Mouse (Mus musculus): ENCODE results near the gene Rbm18.

Gene Rbm18

DNA sequence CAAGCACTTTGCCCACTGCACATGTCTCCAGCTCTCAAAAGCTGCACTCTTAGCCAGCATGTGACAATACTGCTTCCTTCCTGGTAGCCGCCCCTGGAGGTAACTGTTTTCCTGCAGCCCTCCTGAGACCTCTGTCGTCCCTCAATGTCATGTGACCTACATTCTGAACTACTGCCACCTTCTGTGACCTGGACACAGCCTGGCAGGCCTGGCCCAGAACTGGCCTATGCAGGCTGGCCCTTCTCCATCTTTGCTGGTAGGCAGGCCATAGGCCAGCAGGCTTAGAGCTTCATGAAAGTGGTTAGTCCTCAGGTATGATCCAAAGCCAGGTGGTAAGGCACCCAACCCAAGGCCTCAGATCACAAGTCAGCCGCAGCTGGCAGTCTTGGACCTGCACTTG is 62.8 kb downstream of the Rbm18 start:
- DNase-seq (ENCODE audit: low read depth, low spot score) = no peak

GRCm38 (mm10) chr2:36071660-36072305 is 64.8 kb downstream of the Rbm18 start:
- no peak for DNase-seq (ENCODE audit: low read depth, low spot score)

GRCm38 (mm10) chr2:36067132-36067531 is 69.4 kb downstream of the Rbm18 start:
- no peak for DNase-seq (ENCODE audit: low read depth, low spot score)
